Mouse (Mus musculus) gastrocnemius, postnatal 25 days (tissue): ENCODE measurements around the gene Tpcn1. TPM values are rescaled to one million over a fixed set of nuclear protein-coding genes. Genes with fewer than 3 reads are reported as not detected.

Experiments
- DNase-seq: peaks from one replicate; pipeline ENCODE4 v3.0.0; 2022
- total RNA-seq, 2 experiments: library from RNA; stranded (reverse); gene quantifications; 1 replicate in 1 of 2; 2 replicates in 1 of 2; pipeline ENCODE4 v1.2.3; 2021

Gene Tpcn1
- total RNA-seq, 2 experiments from 2014 or later: 44.3 to 48.3 TPM

GRCm38 (mm10) chr5:120578504-120579081, 9.9 kb downstream of the Tpcn1 start:
- DNase-seq: peak; percentile 62

GRCm38 (mm10) chr5:120577935-120578441, 10.5 kb downstream of the Tpcn1 start:
- DNase-seq: no peak

GRCm38 (mm10) chr5:120576781-120577301, 11.6 kb downstream of the Tpcn1 start:
- no peak for DNase-seq

GRCm38 (mm10) chr5:120574469-120575063, 13.9 kb downstream of the Tpcn1 start:
- no peak for DNase-seq

- no peak for DNase-seq
These were observed 17.3 kb downstream of the Tpcn1 start for GRCm38 (mm10) chr5:120571056-120571740.

GRCm38 (mm10) chr5:120570289-120570897, 18.1 kb downstream of the Tpcn1 start:
- no peak for DNase-seq

- no peak for DNase-seq
These were observed 18.7 kb downstream of the Tpcn1 start for GRCm38 (mm10) chr5:120569791-120570190.

GRCm38 (mm10) chr5:120568964-120569363, 19.5 kb downstream of the Tpcn1 start:
- no peak for DNase-seq

GRCm38 (mm10) chr5:120568336-120568768, 20.1 kb downstream of the Tpcn1 start:
- no peak for DNase-seq

GRCm38 (mm10) chr5:120567761-120568211, 20.7 kb downstream of the Tpcn1 start:
- DNase-seq: no peak

GRCm38 (mm10) chr5:120567253-120567701, 21.2 kb downstream of the Tpcn1 start:
- peak; percentile 83 for DNase-seq

- DNase-seq: no peak
These were observed 21.7 kb downstream of the Tpcn1 start for GRCm38 (mm10) chr5:120566681-120567252.

GRCm38 (mm10) chr5:120566101-120566500, 22.4 kb downstream of the Tpcn1 start:
- DNase-seq: no peak

GRCm38 (mm10) chr5:120565171-120565905, 23.1 kb downstream of the Tpcn1 start:
- DNase-seq: no peak

- no peak for DNase-seq
These were observed 24.6 kb downstream of the Tpcn1 start for GRCm38 (mm10) chr5:120563914-120564311.

GRCm38 (mm10) chr5:120562956-120563913, 25.2 kb downstream of the Tpcn1 start:
- DNase-seq: peak; percentile 88

- peak; percentile 91 for DNase-seq
These were observed 27.7 kb downstream of the Tpcn1 start for GRCm38 (mm10) chr5:120560616-120561311.

GRCm38 (mm10) chr5:120560129-120560615, 28.3 kb downstream of the Tpcn1 start:
- DNase-seq: no peak

GRCm38 (mm10) chr5:120558762-120559161, 29.7 kb downstream of the Tpcn1 start:
- no peak for DNase-seq
